Mouse (Mus musculus) lung, embryonic 16.5 days (tissue): ENCODE measurements around the gene Klf12. TPM values are rescaled to one million over a fixed set of nuclear protein-coding genes. Genes with fewer than 3 reads are reported as not detected.

Experiments used
- ATAC-seq: fragments of 200-750 bp; cut with Nextera tagmentation; 2 replicates; pipeline ENCODE4 v1.8.0; 2017; ENCODE audit warnings: low read depth, mild to moderate bottlenecking, moderate library complexity
- H3K27ac ChIP-seq: fragments of 300-500 bp; sonication (generic); 2 replicates; pipeline ENCODE4 v1.5.1; 2014; ENCODE audit warnings: mild to moderate bottlenecking, control low read depth, low read length
- H3K27me3 ChIP-seq: fragments of 300-500 bp; sonication (generic); 2 replicates; pipeline ENCODE4 v1.6.1; 2014; ENCODE audit warnings: low read depth, low read length, mixed read lengths; ENCODE audit not compliant: control insufficient read depth, insufficient read depth
- H3K36me3 ChIP-seq: fragments of 300-500 bp; sonication (generic); 2 replicates; pipeline ENCODE4 v1.6.1; 2014; ENCODE audit warnings: low read length; ENCODE audit not compliant: control insufficient read depth, insufficient read depth
- H3K4me1 ChIP-seq: fragments of 300-500 bp; sonication (generic); replicated peaks from 2 replicates; pipeline ENCODE4 v1.6.1; 2014; ENCODE audit warnings: low read length, mixed read lengths; ENCODE audit not compliant: control insufficient read depth, insufficient read depth
- H3K4me2 ChIP-seq: fragments of 300-500 bp; sonication (generic); 2 replicates; pipeline ENCODE4 v1.6.1; 2014; ENCODE audit warnings: low read depth, low read length, control low read depth
- H3K4me3 ChIP-seq: fragments of 300-500 bp; sonication (generic); 2 replicates; pipeline ENCODE4 v1.5.1; 2014; ENCODE audit warnings: mild to moderate bottlenecking, low read length, control low read depth
- H3K9ac ChIP-seq: fragments of 300-500 bp; sonication (generic); 2 replicates; pipeline ENCODE4 v1.6.1; 2014; ENCODE audit warnings: low read length, control low read depth
- H3K9me3 ChIP-seq: fragments of 300-500 bp; sonication (generic); 2 replicates; pipeline ENCODE4 v1.6.1; 2016; ENCODE audit warnings: low read length; ENCODE audit not compliant: control insufficient read depth
- WGBS: fragments of 180-500 bp; shearing (Covaris S2); extraction: QIAGEN DNeasy Blood & Tissue Kit; methylation state at CpG from one replicate; pipeline ENCODE4 v1.1.7; 2014; 5-methylcytosine and 5-hydroxymethylcytosine counted together
- polyA plus RNA-seq: library from polyadenylated mRNA; unstranded; fragments of >200 nt; fragmentation: Nextera tagmentation; extraction: Ambion mirVana; gene quantifications from 2 replicates; pipeline ENCODE4 v1.2.1, GENCODE M21; 2015

Klf12 gene
- polyA plus RNA-seq: 10.3 and 10.8 TPM in 2 replicates

GRCm38 (mm10) chr14:100284119-100284860 lies at the start of gene Klf12:
Gene Klf12, minus strand, starts transcription at chr14:100284679.
- H3K9me3 ChIP-seq: no peaks in the 10 kb centered on the region
- peak within 1 kb of the TSS; percentile 73 for H3K9ac ChIP-seq
- H3K4me2 ChIP-seq: peak within 1 kb of the TSS; percentile 96
- peak within 1 kb of the TSS; percentile 73 for H3K4me3 ChIP-seq
- WGBS: under 1% methylated on average over 35 of the region's 40 CpGs
- peak within 1 kb of the TSS; percentile 94 for H3K27ac ChIP-seq
- H3K36me3 ChIP-seq: no peaks in the 10 kb centered on the region
- peak; percentile 80 for ATAC-seq
- H3K27me3 ChIP-seq: no peaks in the 10 kb centered on the region
- H3K4me1 ChIP-seq: peaks cover 12% of the 10 kb centered on the region

- Histone ChIP-seq H3K27me3 (no peaks in the 10 kb centered on the region), H3K4me2 (no peak overlapping the region), H3K36me3 (no peaks in the 10 kb centered on the region), H3K4me1 (no peaks in the 10 kb centered on the region), H3K9me3 (no peaks in the 10 kb centered on the region), H3K27ac (no peak overlapping the region), H3K4me3 (no peak overlapping the region), H3K9ac (no peak overlapping the region)
- 62% methylated on average over 2 of the region's 2 CpGs for WGBS
- ATAC-seq: no peak
These were observed 48.9 kb upstream of the Klf12 start for GRCm38 (mm10) chr14:100333369-100333768.

GRCm38 (mm10) chr14:100328602-100329276 lies 44.3 kb upstream of the Klf12 start:
- 0 out of 2 replicates have a peak, but pooled peaks have one; percentile 17 for ATAC-seq
- Histone ChIP-seq H3K9me3 (no peaks in the 10 kb centered on the region), H3K27ac (no peak overlapping the region), H3K4me1 (no peaks in the 10 kb centered on the region), H3K9ac (no peak overlapping the region), H3K4me2 (no peak overlapping the region), H3K4me3 (no peak overlapping the region), H3K27me3 (no peaks in the 10 kb centered on the region), H3K36me3 (no peaks in the 10 kb centered on the region)
- whole genome bisulfite sequencing: 46% methylated on average over 6 of the region's 6 CpGs

- Histone ChIP-seq H3K9me3 (no peaks in the 10 kb centered on the region), H3K27me3 (no peaks in the 10 kb centered on the region), H3K9ac (no peak overlapping the region), H3K27ac (no peak overlapping the region), H3K36me3 (no peaks in the 10 kb centered on the region), H3K4me3 (no peak overlapping the region), H3K4me1 (no peaks in the 10 kb centered on the region), H3K4me2 (no peak overlapping the region)
- WGBS: 58% methylated on average over 7 of the region's 7 CpGs
- no peak for ATAC-seq
These were observed 39.8 kb upstream of the Klf12 start for GRCm38 (mm10) chr14:100324303-100324702.

- no peak overlapping the region for H3K4me3 ChIP-seq
- no peak overlapping the region for H3K9ac ChIP-seq
- H3K4me2 ChIP-seq: no peak overlapping the region
- no peaks in the 10 kb centered on the region for H3K36me3 ChIP-seq
- 84% methylated on average over 6 of the region's 6 CpGs for WGBS
- H3K9me3 ChIP-seq: no peaks in the 10 kb centered on the region
- H3K4me1 ChIP-seq: no peaks in the 10 kb centered on the region
- H3K27me3 ChIP-seq: no peaks in the 10 kb centered on the region
- ATAC-seq: no peak
- H3K27ac ChIP-seq: no peak overlapping the region
These were observed 37.5 kb upstream of the Klf12 start for GRCm38 (mm10) chr14:100322012-100322411.

GRCm38 (mm10) chr14:100316780-100317179 lies 32.3 kb upstream of the Klf12 start:
- H3K27me3 ChIP-seq: no peaks in the 10 kb centered on the region
- H3K4me2 ChIP-seq: no peak overlapping the region
- no peak overlapping the region for H3K4me3 ChIP-seq
- ATAC-seq: no peak
- no peaks in the 10 kb centered on the region for H3K36me3 ChIP-seq
- H3K9me3 ChIP-seq: no peaks in the 10 kb centered on the region
- H3K9ac ChIP-seq: no peak overlapping the region
- 42% methylated on average over 4 of the region's 4 CpGs for WGBS
- no peak overlapping the region for H3K27ac ChIP-seq
- H3K4me1 ChIP-seq: no peaks in the 10 kb centered on the region

- H3K9me3 ChIP-seq: no peaks in the 10 kb centered on the region
- no peaks in the 10 kb centered on the region for H3K4me1 ChIP-seq
- no peak overlapping the region for H3K27ac ChIP-seq
- no peaks in the 10 kb centered on the region for H3K27me3 ChIP-seq
- H3K36me3 ChIP-seq: no peaks in the 10 kb centered on the region
- H3K9ac ChIP-seq: no peak overlapping the region
- 82% methylated on average over 4 of the region's 4 CpGs for WGBS
- ATAC-seq: no peak
- H3K4me3 ChIP-seq: no peak overlapping the region
- no peak overlapping the region for H3K4me2 ChIP-seq
These were observed 29.6 kb upstream of the Klf12 start for GRCm38 (mm10) chr14:100314099-100314498.

GRCm38 (mm10) chr14:100300905-100301304 lies 16.4 kb upstream of the Klf12 start:
- H3K27me3 ChIP-seq: no peaks in the 10 kb centered on the region
- H3K9me3 ChIP-seq: no peaks in the 10 kb centered on the region
- no peaks in the 10 kb centered on the region for H3K36me3 ChIP-seq
- H3K9ac ChIP-seq: no peak overlapping the region
- no peak overlapping the region for H3K27ac ChIP-seq
- no peak overlapping the region for H3K4me3 ChIP-seq
- H3K4me2 ChIP-seq: no peak overlapping the region
- no peak for ATAC-seq
- 60% methylated on average over 1 of the region's 1 CpGs for WGBS
- H3K4me1 ChIP-seq: no peaks in the 10 kb centered on the region

- peak; percentile 66; the same call in 1 of the 2 replicates for ATAC-seq
- Histone ChIP-seq H3K27me3 (no peaks in the 10 kb centered on the region), H3K36me3 (no peaks in the 10 kb centered on the region), H3K27ac (no peak overlapping the region), H3K4me2 (no peak overlapping the region), H3K9me3 (no peaks in the 10 kb centered on the region), H3K4me3 (no peak overlapping the region), H3K9ac (no peak overlapping the region), H3K4me1 (no peaks in the 10 kb centered on the region)
- WGBS: 42% methylated on average over 6 of the region's 6 CpGs
These were observed 14.4 kb upstream of the Klf12 start for GRCm38 (mm10) chr14:100298892-100299291.
